Mouse (Mus musculus) bone marrow macrophage, adult 2 months (primary cell): ENCODE results near the gene Csnk1e. TPM values are rescaled to one million over a fixed set of nuclear protein-coding genes. Genes with fewer than 3 reads are reported as not detected.

ENCODE experiments used
- H3K27ac ChIP-seq: 2 replicates; pipeline ENCODE4 v1.5.1; 2012; ENCODE audit warnings: low read depth, low read length; ENCODE audit not compliant: insufficient read depth
- H3K4me1 ChIP-seq: 2 replicates; pipeline ENCODE4 v1.6.1; 2012; ENCODE audit warnings: low read length; ENCODE audit not compliant: control insufficient read depth, insufficient read depth
- H3K4me3 ChIP-seq: 2 replicates; pipeline ENCODE4 v1.5.1; 2012; ENCODE audit warnings: mild to moderate bottlenecking, low read length, moderate library complexity; ENCODE audit not compliant: insufficient read depth
- CTCF ChIP-seq: IDR thresholded peaks from 2 replicates; pipeline ENCODE4 v1.5.1; 2012; ENCODE audit warnings: low read depth, mild to moderate bottlenecking, low read length, moderate library complexity
- POLR2A ChIP-seq: IDR thresholded peaks from 2 replicates; pipeline ENCODE4 v1.6.1; 2012; ENCODE audit warnings: mild to moderate bottlenecking, low read depth, low read length, borderline replicate concordance
- polyA plus RNA-seq: library from polyadenylated mRNA; stranded (reverse); fragments of >200 nt; gene quantifications from 2 replicates; pipeline ENCODE4 v1.2.4, GENCODE M21; 2012; ENCODE audit not compliant: missing spikeins, insufficient read depth, insufficient read length

Gene Csnk1e
- 60.7 and 61.8 TPM in 2 replicates for polyA plus RNA-seq

- Histone ChIP-seq H3K27ac (peak within 1 kb of the TSS; percentile 79), H3K4me1 (peaks cover 19% of the 10 kb centered on the region), H3K4me3 (peak within 1 kb of the TSS; percentile 56)
- TF ChIP-seq POLR2A = no peak
- TF ChIP-seq CTCF = no peak
Observed at GRCm38 (mm10) chr15:79455106-79455810, at the start of gene Csnk1e. Gene Csnk1e (minus strand): TSS chr15:79455566.

- Histone ChIP-seq H3K4me3 (peak within 1 kb of the TSS; percentile 18; the same call in 1 of the 2 replicates), H3K27ac (no peak within 1 kb of the TSS), H3K4me1 (no peaks in the 10 kb centered on the region)
- no peak for TF ChIP-seq POLR2A
Observed at GRCm38 (mm10) chr15:79504707-79505452, 49.5 kb upstream of the Csnk1e start, which contains the start of gene Kcnj4. Gene Kcnj4 (minus strand): TSS chr15:79505241.

- TF ChIP-seq POLR2A (no peak), CTCF (no peak)
- Histone ChIP-seq H3K4me3 (no peak overlapping the region), H3K4me1 (no peaks in the 10 kb centered on the region), H3K27ac (no peak overlapping the region)
Observed at GRCm38 (mm10) chr15:79503438-79503837, 48.1 kb upstream of the Csnk1e start.

GRCm38 (mm10) chr15:79502891-79503341 is 47.5 kb upstream of the Csnk1e start:
- H3K4me1 ChIP-seq = no peaks in the 10 kb centered on the region

GRCm38 (mm10) chr15:79500110-79500509 is 44.7 kb upstream of the Csnk1e start:
- no peak overlapping the region for H3K27ac ChIP-seq

More at GRCm38 (mm10) chr15:79502891-79503341, 47.5 kb upstream of the Csnk1e start:
- no peak overlapping the region for H3K4me3 ChIP-seq
- TF ChIP-seq POLR2A (no peak), CTCF (no peak)
- H3K27ac ChIP-seq = no peak overlapping the region

GRCm38 (mm10) chr15:79493527-79493926 is 38.2 kb upstream of the Csnk1e start:
- H3K4me1 ChIP-seq = no peaks in the 10 kb centered on the region
- TF ChIP-seq CTCF = no peak
- TF ChIP-seq POLR2A = no peak
- H3K4me3 ChIP-seq = no peak overlapping the region
- H3K27ac ChIP-seq = no peak overlapping the region

More at GRCm38 (mm10) chr15:79500110-79500509, 44.7 kb upstream of the Csnk1e start:
- no peaks in the 10 kb centered on the region for H3K4me1 ChIP-seq
- TF ChIP-seq POLR2A = no peak
- no peak for TF ChIP-seq CTCF
- no peak overlapping the region for H3K4me3 ChIP-seq

- TF ChIP-seq CTCF (no peak), POLR2A (no peak)
- Histone ChIP-seq H3K4me3 (no peak overlapping the region), H3K27ac (no peak overlapping the region), H3K4me1 (no peaks in the 10 kb centered on the region)
Observed at GRCm38 (mm10) chr15:79489463-79489862, 34.1 kb upstream of the Csnk1e start.

GRCm38 (mm10) chr15:79481181-79481688 is 25.9 kb upstream of the Csnk1e start:
- Histone ChIP-seq H3K27ac (no peak overlapping the region), H3K4me1 (no peaks in the 10 kb centered on the region), H3K4me3 (no peak overlapping the region)
- TF ChIP-seq CTCF = no peak
- TF ChIP-seq POLR2A = no peak

GRCm38 (mm10) chr15:79477227-79477626 is 21.9 kb upstream of the Csnk1e start:
- TF ChIP-seq POLR2A (no peak), CTCF (no peak)
- Histone ChIP-seq H3K4me1 (no peaks in the 10 kb centered on the region), H3K27ac (no peak overlapping the region), H3K4me3 (no peak overlapping the region)
